Mouse (Mus musculus) frontal cortex, postnatal 10 days (tissue): Measurements from ENCODE around the gene Tmem211.

Experiments
- DNase-seq, 2 experiments: peaks; one replicate each; pipeline ENCODE4 v3.0.0; 2022; ENCODE audit warnings: low spot score in 2 of 2, mixed read lengths in 1 of 2

The Tmem211 gene

DNA sequence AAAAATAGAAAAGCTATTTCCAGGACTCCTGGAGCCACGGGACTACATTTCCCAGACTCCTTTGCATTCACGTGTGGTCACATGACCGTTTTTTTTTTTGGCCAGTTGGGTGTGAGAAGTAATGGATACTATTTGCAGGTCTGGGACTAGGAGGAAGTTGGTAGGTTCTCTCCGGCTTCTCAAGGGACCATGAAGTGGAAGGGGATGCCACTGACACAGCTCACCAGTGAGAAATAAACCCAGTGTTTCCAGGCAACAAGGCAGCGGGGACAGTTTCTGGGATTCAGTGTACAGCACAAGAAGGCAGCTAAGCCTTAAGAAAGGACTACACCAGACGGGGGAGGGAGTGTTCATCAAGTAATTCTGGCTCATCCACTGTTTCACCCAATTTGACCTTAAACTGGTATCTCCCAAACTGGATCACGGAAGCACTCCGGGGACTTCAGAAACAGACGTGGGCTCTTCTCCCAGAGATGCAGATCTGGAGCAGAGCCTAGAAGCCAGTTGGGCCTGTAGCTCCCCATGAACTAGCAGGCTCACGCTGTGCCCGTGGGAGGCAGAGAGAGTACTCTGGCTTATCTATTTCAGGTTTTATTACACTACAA is 44.6 kb downstream of the Tmem211 start:
- DNase-seq: peak; percentile 48 to 68

- DNase-seq: no peak
Measured at GRCm38 (mm10) chr5:113275839-113276238, 49.1 kb downstream of the Tmem211 start.

- no peak for DNase-seq
Measured at GRCm38 (mm10) chr5:113280138-113280856, 53.6 kb downstream of the Tmem211 start.

GRCm38 (mm10) chr5:113281557-113281956 is 54.8 kb downstream of the Tmem211 start:
- no peak for DNase-seq

GRCm38 (mm10) chr5:113283726-113284125 is 57.0 kb downstream of the Tmem211 start:
- DNase-seq: no peak

- no peak for DNase-seq
Measured at GRCm38 (mm10) chr5:113285541-113285940, 58.8 kb downstream of the Tmem211 start.

DNA sequence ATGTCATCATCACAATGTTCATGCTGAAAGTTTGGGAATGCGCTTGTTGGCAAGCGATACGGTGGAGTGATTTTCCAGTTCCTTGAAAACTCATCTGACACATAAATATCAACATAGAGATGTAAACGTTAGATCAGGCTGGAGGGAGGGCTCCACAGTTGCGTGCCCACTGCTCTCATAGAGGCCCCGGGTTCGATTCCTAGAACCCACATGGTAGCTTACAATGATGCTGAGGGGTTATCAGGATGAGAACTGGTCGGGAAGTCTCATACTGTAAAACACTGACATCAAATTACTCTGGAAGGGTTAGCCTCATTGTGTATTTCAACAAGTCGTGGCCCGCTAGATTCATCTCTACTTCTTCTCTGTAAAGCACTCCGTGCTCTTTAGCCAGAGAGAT is 59.3 kb downstream of the Tmem211 start:
- DNase-seq: no peak

GRCm38 (mm10) chr5:113286591-113287520 is 60.1 kb downstream of the Tmem211 start:
- DNase-seq: peak in 1 of 2 experiments; percentile 69

DNA sequence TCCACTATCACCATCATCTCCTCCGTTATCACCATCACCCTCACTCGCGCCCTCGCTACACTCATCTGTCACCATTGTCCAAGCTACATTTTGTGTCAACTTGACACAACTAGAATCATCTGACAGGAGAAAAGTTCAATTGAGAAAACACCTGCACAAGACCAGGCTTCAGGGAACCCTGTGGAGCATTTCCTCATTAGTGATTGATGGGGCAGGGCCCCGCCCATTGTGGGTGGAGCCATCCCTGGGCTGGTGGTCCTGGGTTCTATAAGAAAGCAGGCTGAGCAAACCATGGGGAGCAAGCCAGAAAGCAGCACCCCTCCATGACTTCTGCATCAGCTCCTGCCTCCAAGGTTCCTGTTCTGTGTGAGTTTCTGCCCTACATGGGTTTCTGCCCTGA is 61.1 kb downstream of the Tmem211 start:
- no peak for DNase-seq

DNA sequence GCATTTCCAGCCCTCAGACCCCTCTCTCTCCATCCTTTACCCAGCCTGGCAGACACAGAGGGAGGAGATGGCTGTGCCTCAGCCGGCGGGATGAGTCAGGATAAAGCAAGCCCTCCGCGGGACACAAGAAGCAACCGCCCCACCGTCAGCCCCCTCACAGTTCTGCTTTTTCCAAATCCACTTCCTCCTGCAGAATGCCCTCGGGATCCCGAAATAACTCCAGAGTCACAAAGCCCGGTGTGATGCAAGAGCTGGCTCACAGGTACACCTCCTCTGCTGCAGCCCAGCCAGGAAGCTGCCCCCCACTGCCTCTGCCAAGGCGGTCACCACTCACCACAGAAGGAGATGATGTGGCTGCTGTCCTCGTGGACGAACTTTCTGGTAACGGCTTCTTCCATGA is 61.8 kb downstream of the Tmem211 start:
- DNase-seq: no peak
